Mouse (Mus musculus) liver, adult 2 months (tissue): ENCODE results near the gene Rsph3a. TPM values are rescaled to one million over a fixed set of nuclear protein-coding genes. Genes with fewer than 3 reads are reported as not detected.
"Not testable (repeated sequence)": the region's sequence is repeated elsewhere in the genome, so short reads cannot be mapped to it uniquely, and the experiment has no call there.

ENCODE experiments used
- DNase-seq: peaks from one replicate; pipeline ENCODE4 v3.0.0-alpha.2; 2011; ENCODE audit warnings: low read depth, low spot score; ENCODE audit errors: extremely low read depth
- H3K27ac ChIP-seq: fragments of 200-500 bp; replicated peaks from 2 replicates; pipeline ENCODE4 v1.5.1; 2012; ENCODE audit warnings: low read depth, mild to moderate bottlenecking, control low read depth, inconsistent platforms, low read length; ENCODE audit not compliant: insufficient read depth
- H3K27me3 ChIP-seq: fragments of 200-500 bp; 2 replicates; pipeline ENCODE4 v1.6.1; 2012; ENCODE audit warnings: mild to moderate bottlenecking, moderate library complexity, low read length, inconsistent platforms; ENCODE audit not compliant: control insufficient read depth, insufficient read depth
- H3K36me3 ChIP-seq: fragments of 200-500 bp; 2 replicates; pipeline ENCODE4 v1.6.1; 2012; ENCODE audit warnings: low read length, inconsistent platforms; ENCODE audit not compliant: control insufficient read depth, insufficient read depth
- H3K4me1 ChIP-seq: fragments of 200-500 bp; 2 replicates; pipeline ENCODE4 v1.6.1; 2011; ENCODE audit warnings: low read length; ENCODE audit not compliant: control insufficient read depth, insufficient read depth
- H3K4me3 ChIP-seq: fragments of 200-500 bp; 2 replicates; pipeline ENCODE4 v1.5.1; 2011; ENCODE audit warnings: low read depth, mild to moderate bottlenecking, control low read depth, low read length, moderate library complexity; ENCODE audit not compliant: insufficient read depth
- H3K79me2 ChIP-seq: fragments of 200-500 bp; 2 replicates; pipeline ENCODE4 v1.6.1; 2012; ENCODE audit warnings: inconsistent platforms, mild to moderate bottlenecking, low read length, moderate library complexity; ENCODE audit not compliant: control insufficient read depth, insufficient read depth
- H3K9ac ChIP-seq: fragments of 200-500 bp; 2 replicates; pipeline ENCODE4 v1.6.1; 2012; ENCODE audit warnings: low read depth, mild to moderate bottlenecking, control low read depth, inconsistent platforms, low read length
- CTCF ChIP-seq: fragments of 200-500 bp; IDR thresholded peaks from 2 replicates; pipeline ENCODE4 v1.5.1; 2011; ENCODE audit warnings: low read depth, low read length, control low read depth
- POLR2A ChIP-seq: fragments of 200-500 bp; IDR thresholded peaks from 2 replicates; pipeline ENCODE4 v1.6.1; 2011; ENCODE audit warnings: low read length, control low read depth; ENCODE audit not compliant: insufficient read depth; ENCODE audit errors: extremely low read depth
- WGBS: fragments of 180-500 bp; shearing (Covaris S2); methylation state at CpG from one replicate; pipeline ENCODE4 v1.1.7; 2018; 5-methylcytosine and 5-hydroxymethylcytosine counted together
- polyA plus RNA-seq: library from polyadenylated mRNA; depleted of rRNA; stranded (reverse); fragments of >200 nt; gene quantifications from 2 replicates; pipeline ENCODE4 v1.2.3, GENCODE M21; 2012
- total RNA-seq: library from RNA; depleted of rRNA; stranded (reverse); fragments of >200 nt; gene quantifications from 2 replicates; pipeline ENCODE4 v1.2.3, GENCODE M21; 2014

Gene Rsph3a
- total and polyA plus RNA-seq, 2 experiments, result 16.8 to 48.1 TPM

- Histone ChIP-seq H3K79me2 (no peaks in the 10 kb centered on the region), H3K36me3 (no peaks in the 10 kb centered on the region), H3K4me3 (peak within 1 kb of the TSS; percentile 38; the same call in 1 of the 2 replicates), H3K9ac (0 out of 2 replicates have a peak within 1 kb of the TSS, but pooled peaks have one; percentile 21), H3K4me1 (peaks cover 2% of the 10 kb centered on the region; the same call in 1 of the 2 replicates), H3K27me3 (no peaks in the 10 kb centered on the region), H3K27ac (no peak within 1 kb of the TSS)
- no peak for DNase-seq
- TF ChIP-seq CTCF (no peak), POLR2A (no peak)
- 55% methylated on average over 13 of the region's 13 CpGs for WGBS
These were observed 19.8 kb upstream of the Rsph3a start, which contains the start of gene Tagap for GRCm38 (mm10) chr17:7925413-7926160. Gene Tagap, plus strand, starts transcription at chr17:7926000.

- peak; percentile 49 for DNase-seq
- no peaks in the 10 kb centered on the region for H3K36me3 ChIP-seq
- H3K9ac ChIP-seq, result no peak overlapping the region
- no peaks in the 10 kb centered on the region for H3K27me3 ChIP-seq
- no peaks in the 10 kb centered on the region for H3K79me2 ChIP-seq
- no peak overlapping the region for H3K4me3 ChIP-seq
- no peaks in the 10 kb centered on the region for H3K4me1 ChIP-seq
- TF ChIP-seq POLR2A (no peak), CTCF (peak; percentile 84)
- WGBS, result 62% methylated on average over 24 of the region's 24 CpGs
- H3K27ac ChIP-seq, result no peak overlapping the region
These were observed 17.6 kb upstream of the Rsph3a start for GRCm38 (mm10) chr17:7927582-7928535.

GRCm38 (mm10) chr17:7928662-7929061, 16.8 kb upstream of the Rsph3a start:
- 77% methylated on average over 6 of the region's 6 CpGs for WGBS

GRCm38 (mm10) chr17:7929279-7929678, 16.1 kb upstream of the Rsph3a start:
- WGBS, result 33% methylated on average over 8 of the region's 8 CpGs

More at GRCm38 (mm10) chr17:7928662-7929061, 16.8 kb upstream of the Rsph3a start:
- no peaks in the 10 kb centered on the region for H3K79me2 ChIP-seq
- TF ChIP-seq CTCF (no peak), POLR2A (no peak)
- no peak overlapping the region for H3K27ac ChIP-seq
- H3K27me3 ChIP-seq, result no peaks in the 10 kb centered on the region
- H3K36me3 ChIP-seq, result no peaks in the 10 kb centered on the region
- no peaks in the 10 kb centered on the region for H3K4me1 ChIP-seq
- H3K4me3 ChIP-seq, result no peak overlapping the region
- no peak for DNase-seq
- no peak overlapping the region for H3K9ac ChIP-seq

DNA sequence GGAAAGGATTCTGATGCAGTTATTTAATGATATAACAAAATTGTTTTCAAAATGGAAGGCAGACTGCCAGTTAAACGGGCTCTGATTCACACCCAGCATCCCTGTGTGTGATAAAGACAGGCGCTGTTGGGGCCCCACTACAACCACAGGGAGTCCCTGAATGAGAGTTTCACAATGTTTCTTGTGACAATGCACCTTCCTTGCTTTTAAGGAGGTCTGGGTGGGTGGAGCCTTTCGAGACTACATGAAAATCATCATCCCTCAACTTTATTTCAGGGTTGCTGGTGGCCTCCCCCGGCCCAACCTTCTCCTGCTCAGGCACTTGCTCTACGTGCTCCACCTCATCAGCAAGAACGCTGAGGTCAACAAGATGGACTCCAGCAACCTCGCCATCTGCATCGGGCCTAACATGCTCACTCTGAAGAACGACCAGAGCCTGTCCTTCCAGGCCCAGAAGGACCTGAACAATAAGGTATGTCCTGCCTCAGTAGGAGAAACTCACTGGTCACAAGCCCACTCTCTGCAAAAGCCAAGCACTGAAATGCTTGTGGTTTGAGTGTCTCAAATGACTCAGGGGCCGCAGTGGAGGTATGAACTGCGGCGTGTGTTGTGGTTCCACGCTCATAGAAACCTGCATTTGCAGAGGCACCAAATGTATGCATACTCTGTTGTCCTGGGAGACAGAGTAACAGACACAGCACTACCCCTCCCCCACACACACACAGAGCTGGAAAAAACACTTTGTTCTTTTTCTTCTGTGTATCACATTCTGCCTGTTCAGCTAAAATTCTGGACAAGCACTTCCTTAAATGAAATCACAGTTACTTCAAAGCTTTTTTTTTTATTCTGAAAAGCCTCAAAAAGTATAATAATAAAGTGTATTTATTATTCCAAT, 14.1 kb upstream of the Rsph3a start:
- TF ChIP-seq CTCF (no peak), POLR2A (no peak)
- H3K27me3 ChIP-seq, result no peaks in the 10 kb centered on the region
- H3K4me1 ChIP-seq, result no peaks in the 10 kb centered on the region
- H3K36me3 ChIP-seq, result no peaks in the 10 kb centered on the region
- H3K4me3 ChIP-seq, result no peak overlapping the region
- no peaks in the 10 kb centered on the region for H3K79me2 ChIP-seq
- 82% methylated on average over 13 of the region's 13 CpGs for WGBS
- H3K27ac ChIP-seq, result no peak overlapping the region
- no peak overlapping the region for H3K9ac ChIP-seq
- DNase-seq, result no peak

More at GRCm38 (mm10) chr17:7929279-7929678, 16.1 kb upstream of the Rsph3a start:
- Histone ChIP-seq H3K27me3 (no peaks in the 10 kb centered on the region), H3K79me2 (no peaks in the 10 kb centered on the region), H3K27ac (no peak overlapping the region), H3K9ac (no peak overlapping the region), H3K4me1 (no peaks in the 10 kb centered on the region), H3K4me3 (no peak overlapping the region), H3K36me3 (no peaks in the 10 kb centered on the region)
- no peak for DNase-seq
- no peak for TF ChIP-seq POLR2A
- peak; percentile 48 for TF ChIP-seq CTCF

DNA sequence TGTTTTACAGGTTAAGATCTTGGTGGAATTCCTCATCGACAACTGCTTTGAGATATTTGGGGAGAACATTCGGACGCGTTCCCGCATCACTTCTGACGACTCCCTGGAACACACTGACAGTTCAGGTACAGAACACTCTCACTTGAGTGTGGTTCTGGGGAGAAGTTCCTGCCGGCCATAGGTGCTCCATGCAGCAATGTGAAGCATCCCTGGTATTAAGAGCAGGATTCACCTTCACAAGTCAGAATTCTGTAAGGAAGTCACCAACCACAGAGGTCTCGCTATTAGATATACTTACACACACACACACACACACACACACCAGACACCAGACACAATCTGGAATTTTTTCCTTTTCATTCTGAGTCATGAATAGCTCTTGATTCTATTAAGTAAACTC, 13.3 kb upstream of the Rsph3a start:
- H3K27ac ChIP-seq, H3K36me3 ChIP-seq, H3K9ac ChIP-seq, H3K4me3 ChIP-seq, DNase-seq, H3K27me3 ChIP-seq, H3K79me2 ChIP-seq, H3K4me1 ChIP-seq: not testable (repeated sequence)
- WGBS, result 86% methylated on average over 7 of the region's 8 CpGs
